In the genomic region with DNA sequence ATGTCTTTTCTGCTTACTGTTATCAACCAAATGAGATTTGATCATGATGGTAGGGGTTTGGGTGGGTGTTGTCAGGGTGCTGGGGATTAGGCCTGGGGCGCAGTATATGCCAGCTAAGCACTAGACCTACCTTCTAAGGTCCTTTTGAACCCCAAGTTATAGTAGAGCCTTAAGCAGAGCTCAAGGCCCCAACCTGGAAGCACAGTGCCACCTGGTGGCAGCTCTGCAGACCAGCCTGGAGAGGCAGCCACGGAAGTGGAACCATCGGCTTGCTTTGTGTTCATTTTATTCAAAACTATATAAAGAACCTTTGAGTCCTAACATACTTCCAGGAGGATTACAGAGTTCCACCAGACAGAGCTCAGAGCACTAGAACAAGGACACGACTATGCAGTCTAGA, we compare ENCODE assay signal across 9 mouse cellular contexts. TPM values are rescaled to one million over a fixed set of nuclear protein-coding genes. Genes with fewer than 3 reads are reported as not detected.
DNase-seq lines count a peak whose midpoint lies in the region; ATAC-seq and TF ChIP-seq lines count a peak whose summit lies in the region.
"Had no signal": no experiment of that assay in that cellular context is flagged by ENCODE, and none has a peak within 500 bp of the region (broad histone marks: within the 10 kb centered on the region; RNA-seq: fewer than 3 reads in every experiment).

No protein-coding gene starts in this region.

- in situ Hi-C loops in Patski (cut with MboI; ENCODE audit: low pct_unique_long_range_greater_than_20kb) = loop anchor here (10.0 kb wide), 1 partner anchor 47 kb away; no protein-coding TSS in a partner anchor

- H3K9me3 ChIP-seq in midbrain, embryonic 10.5 days (replicated peaks) = no peaks in the 10 kb centered on the region; the same call in 1 of the 2 replicates
- no peaks in the 10 kb centered on the region for H3K9me3 ChIP-seq in midbrain, embryonic 15.5 days
- no peaks in the 10 kb centered on the region for H3K9me3 ChIP-seq in hindbrain, postnatal 0 days (ENCODE audit: low read length)

- POLR2A ChIA-PET in Patski (lab: Charles Lee) = interaction anchor here (0.6 to 2.4 kb wide), 2 partner anchors 29 to 459 kb away, joined by 7 to 8 read pairs; no protein-coding TSS in a partner anchor

- no peaks in the 10 kb centered on the region for H3K27me3 ChIP-seq in midbrain, embryonic 10.5 days (ENCODE audit: low read depth, poor library complexity, severe bottlenecking)
- H3K27me3 ChIP-seq in midbrain, embryonic 15.5 days (replicated peaks) = no peaks in the 10 kb centered on the region
- no peaks in the 10 kb centered on the region for H3K27me3 ChIP-seq in Patski
- H3K27me3 ChIP-seq in hindbrain, postnatal 0 days (ENCODE audit: insufficient read depth, low read length) = no peaks in the 10 kb centered on the region
- no peaks in the 10 kb centered on the region for H3K27me3 ChIP-seq in liver, adult 2 months (ENCODE audit: control insufficient read depth, insufficient read depth, low read length)

- peaks cover 5% of the 10 kb centered on the region for H3K36me3 ChIP-seq in midbrain, embryonic 10.5 days
- peaks cover 12% of the 10 kb centered on the region; the same call in 1 of the 2 replicates for H3K36me3 ChIP-seq in midbrain, embryonic 15.5 days (replicated peaks)
- peaks cover 22% of the 10 kb centered on the region for H3K36me3 ChIP-seq in hindbrain, postnatal 0 days (ENCODE audit: insufficient read depth, low read length)
- no peaks in the 10 kb centered on the region for H3K36me3 ChIP-seq in liver, adult 2 months (ENCODE audit: control insufficient read depth, insufficient read depth, low read length)

- TF ChIP-seq CTCF in Patski (IDR thresholded peaks at IDR 0.05) = peak; percentile 94
- peak; percentile 91 for TF ChIP-seq CTCF in hindbrain, postnatal 0 days (IDR thresholded peaks at IDR 0.05; ENCODE audit: low read depth)
- peak; percentile 98 for TF ChIP-seq CTCF in liver, adult 2 months (IDR thresholded peaks at IDR 0.05; ENCODE audit: low read depth, low read length)

- CTCF ChIA-PET in Patski (lab: Charles Lee) = interaction anchor here (0.8 to 3.2 kb wide), 19 partner anchors 9 to 81 kb away, joined by 3 to 42 read pairs (median 5); a partner anchor contains a TSS

- no peak overlapping the region for H3K4me2 ChIP-seq in midbrain, embryonic 15.5 days
- H3K4me2 ChIP-seq in hindbrain, postnatal 0 days (ENCODE audit: low read depth, low read length) = no peak overlapping the region

- H3K27ac ChIP-seq in midbrain, embryonic 10.5 days (replicated peaks) = no peak overlapping the region
- no peak overlapping the region for H3K27ac ChIP-seq in midbrain, embryonic 15.5 days
- H3K27ac ChIP-seq in hindbrain, postnatal 0 days = no peak overlapping the region
- no peak overlapping the region for H3K27ac ChIP-seq in liver, adult 2 months (replicated peaks; ENCODE audit: insufficient read depth, low read depth, low read length)

- 45% methylated on average over 4 of the region's 4 CpGs for WGBS in midbrain, embryonic 10.5 days
- 29% methylated on average over 4 of the region's 4 CpGs for WGBS in midbrain, embryonic 15.5 days
- WGBS in hindbrain, postnatal 0 days = 36% methylated on average over 4 of the region's 4 CpGs
- 28% methylated on average over 4 of the region's 4 CpGs for WGBS in liver, adult 2 months

- no peak for TF ChIP-seq POLR2A in liver, adult 2 months (IDR thresholded peaks at IDR 0.05; ENCODE audit: extremely low read depth, insufficient read depth, low read length)

- no peak overlapping the region for H3K4me3 ChIP-seq in midbrain, embryonic 10.5 days
- H3K4me3 ChIP-seq in midbrain, embryonic 15.5 days = no peak overlapping the region
- no peak overlapping the region for H3K4me3 ChIP-seq in hindbrain, postnatal 0 days (ENCODE audit: low read length)
- H3K4me3 ChIP-seq in liver, adult 2 months (ENCODE audit: insufficient read depth, low read depth, low read length) = no peak overlapping the region
- H3K4me3 ChIP-seq: myocyte had no signal

- H3K9ac ChIP-seq in midbrain, embryonic 15.5 days = no peak overlapping the region
- no peak overlapping the region for H3K9ac ChIP-seq in hindbrain, postnatal 0 days (replicated peaks; ENCODE audit: low read length)
- no peak overlapping the region for H3K9ac ChIP-seq in liver, adult 2 months (ENCODE audit: low read depth, low read length)

- peak; percentile 40 for DNase-seq in midbrain, embryonic 10.5 days (ENCODE audit: low spot score)
- DNase-seq in Patski (ENCODE audit: low read depth, low spot score) = no peak
- DNase-seq in cerebellum, postnatal 25 days = peak; percentile 53 to 70
- peak; percentile 76 for DNase-seq in hindbrain, postnatal 0 days (ENCODE audit: low spot score)
- DNase-seq in liver, adult 2 months (ENCODE audit: extremely low read depth, low read depth, low spot score) = peak; percentile 45
- DNase-seq in retina, postnatal 1 day = peak; percentile 55
- no peak for DNase-seq in ovary, adult 18-20 months (ENCODE audit: low spot score)

- no peaks in the 10 kb centered on the region for H3K4me1 ChIP-seq in midbrain, embryonic 10.5 days
- H3K4me1 ChIP-seq in midbrain, embryonic 15.5 days = no peaks in the 10 kb centered on the region
- no peaks in the 10 kb centered on the region for H3K4me1 ChIP-seq in hindbrain, postnatal 0 days (ENCODE audit: insufficient read depth, low read length)
- no peaks in the 10 kb centered on the region for H3K4me1 ChIP-seq in liver, adult 2 months (ENCODE audit: control insufficient read depth, insufficient read depth, low read length)

- ATAC-seq in midbrain, embryonic 15.5 days (replicated peaks) = no peak
- no peak for ATAC-seq in Patski
- no peak for ATAC-seq in hindbrain, postnatal 0 days

- no peaks in the 10 kb centered on the region for H3K79me2 ChIP-seq in liver, adult 2 months (ENCODE audit: control insufficient read depth, insufficient read depth, low read length)

RNA-seq across cellular contexts. Expression of a gene that starts 13.6 kb away (rescaled TPM):
- 0.36 and 0.57 TPM in 2 replicates for polyA plus RNA-seq in midbrain, embryonic 10.5 days (2016; fragmentation: Nextera tagmentation; extraction: Ambion mirVana)
- 1.1 and 1.2 TPM in 2 replicates for polyA plus RNA-seq in midbrain, embryonic 15.5 days (2015; fragmentation: Nextera tagmentation; extraction: Ambion mirVana)
- polyA plus RNA-seq in Patski (2021) = not detected
- total RNA-seq in hindbrain, postnatal 0 days (2014; rRNA removed) = 0.75 and 6.9 TPM in 2 replicates
- polyA plus RNA-seq in hindbrain, postnatal 0 days (2015; fragmentation: Nextera tagmentation; extraction: Ambion mirVana) = 1.5 and 2.1 TPM in 2 replicates
- 0.60 and 3.7 TPM in 2 replicates for total RNA-seq in liver, adult 2 months (2014; rRNA removed)
- 2.8 and 3.6 TPM in 2 replicates for polyA plus RNA-seq in liver, adult 2 months (2012; rRNA removed)

RNA-seq across cellular contexts. Expression of a gene that starts 22.0 kb away (rescaled TPM):
- polyA plus RNA-seq in midbrain, embryonic 10.5 days (2016; fragmentation: Nextera tagmentation; extraction: Ambion mirVana) = 9.4 and 10.3 TPM in 2 replicates
- 53.0 and 54.1 TPM in 2 replicates for polyA plus RNA-seq in midbrain, embryonic 15.5 days (2015; fragmentation: Nextera tagmentation; extraction: Ambion mirVana)
- 21.7 TPM for polyA plus RNA-seq in Patski (2021)
- 81.3 and 82.1 TPM in 2 replicates for total RNA-seq in hindbrain, postnatal 0 days (2014; rRNA removed)
- 56.3 and 58.4 TPM in 2 replicates for polyA plus RNA-seq in hindbrain, postnatal 0 days (2015; fragmentation: Nextera tagmentation; extraction: Ambion mirVana)
- total RNA-seq in liver, adult 2 months (2014; rRNA removed) = 1.1 and 1.7 TPM in 2 replicates
- polyA plus RNA-seq in liver, adult 2 months (2012; rRNA removed) = 1.5 and 1.8 TPM in 2 replicates

RNA-seq across cellular contexts. Expression of a gene that starts 58.5 kb away (rescaled TPM):
- 222 and 230 TPM in 2 replicates for polyA plus RNA-seq in midbrain, embryonic 10.5 days (2016; fragmentation: Nextera tagmentation; extraction: Ambion mirVana)
- polyA plus RNA-seq in midbrain, embryonic 15.5 days (2015; fragmentation: Nextera tagmentation; extraction: Ambion mirVana) = 169 and 185 TPM in 2 replicates
- 102 TPM for polyA plus RNA-seq in Patski (2021)
- total RNA-seq in hindbrain, postnatal 0 days (2014; rRNA removed) = 20.8 and 21.2 TPM in 2 replicates
- polyA plus RNA-seq in hindbrain, postnatal 0 days (2015; fragmentation: Nextera tagmentation; extraction: Ambion mirVana) = 173 and 174 TPM in 2 replicates
- 15.0 and 18.8 TPM in 2 replicates for total RNA-seq in liver, adult 2 months (2014; rRNA removed)
- polyA plus RNA-seq in liver, adult 2 months (2012; rRNA removed) = 8.2 and 8.9 TPM in 2 replicates

Comparison
In these comparisons a context has a peak if more than half of its experiments do, and no peak if none do; other contexts are left out.
1. DNase-seq: peak in midbrain, embryonic 10.5 days (single experiment), cerebellum, postnatal 25 days (2 of 2), hindbrain, postnatal 0 days (single experiment), liver, adult 2 months (single experiment) and retina, postnatal 1 day (single experiment); none in Patski (single experiment) and ovary, adult 18-20 months (single experiment).
2. RNA of a gene that starts 58.5 kb away (polyA plus RNA-seq): 222 to 230 TPM in midbrain, embryonic 10.5 days, 169 to 185 TPM in midbrain, embryonic 15.5 days, 173 to 174 TPM in hindbrain, postnatal 0 days and 102 TPM in Patski (single experiment); 8.2 to 8.9 TPM in liver, adult 2 months; every median in the first group is over 10 times any median in the second.
3. Peak in every context shown above with its lines, with median percentiles within 50 percentile points of each other: CTCF ChIP-seq.